Mouse (Mus musculus) G1E (cell line): ENCODE data around the gene Erv3. TPM values are rescaled to one million over a fixed set of nuclear protein-coding genes. Genes with fewer than 3 reads are reported as not detected.

Experiments
- ATAC-seq: 2 replicates; pipeline ENCODE4 v1.8.0; 2016; ENCODE audit warnings: mild to moderate bottlenecking; ENCODE audit not compliant: insufficient number of reproducible peaks, poor library complexity, low FRiP score, severe bottlenecking; ENCODE audit errors: extremely low read depth
- DNase-seq: peaks from one replicate; pipeline ENCODE4 v3.0.0; 2012; ENCODE audit warnings: low spot score
- H3K27me3 ChIP-seq: 2 replicates; pipeline ENCODE4 v1.6.1; 2012; ENCODE audit warnings: mild to moderate bottlenecking, low read length, inconsistent platforms; ENCODE audit not compliant: insufficient read depth
- H3K36me3 ChIP-seq: replicated peaks from 2 replicates; pipeline ENCODE3; 2012; ENCODE audit warnings: mild to moderate bottlenecking, inconsistent platforms
- H3K4me1 ChIP-seq: 2 replicates; pipeline ENCODE4 v1.6.1; 2012; ENCODE audit warnings: low read depth, low read length, inconsistent platforms, mixed read lengths; ENCODE audit not compliant: insufficient read depth
- H3K4me3 ChIP-seq: 2 replicates; pipeline ENCODE4 v1.5.1; 2012; ENCODE audit warnings: low read depth, mild to moderate bottlenecking, inconsistent platforms, low read length, moderate library complexity, mixed read lengths
- H3K9me3 ChIP-seq: replicated peaks from 2 replicates; pipeline ENCODE4 v1.6.1; 2012; ENCODE audit warnings: inconsistent platforms
- CTCF ChIP-seq: IDR thresholded peaks from 2 replicates; pipeline ENCODE4 v1.5.1; 2012; ENCODE audit warnings: low read depth, low read length, inconsistent platforms, mixed read lengths
- GATA1 ChIP-seq: IDR thresholded peaks from 2 replicates; pipeline ENCODE4 v1.6.1; 2012; ENCODE audit warnings: borderline replicate concordance, low read length, inconsistent platforms, mixed read lengths
- GATA2 ChIP-seq: IDR thresholded peaks from 2 replicates; pipeline ENCODE4 v1.6.1; 2012; ENCODE audit warnings: low read depth, low read length, inconsistent platforms, borderline replicate concordance
- POLR2AphosphoS5 ChIP-seq: IDR thresholded peaks from 2 replicates; pipeline ENCODE4 v1.6.1; 2012; ENCODE audit warnings: low read depth, low read length, inconsistent platforms; ENCODE audit not compliant: insufficient replicate concordance
- TAL1 ChIP-seq: conservative IDR thresholded peaks from 2 replicates; pipeline ENCODE4 v1.6.1; 2012; ENCODE audit warnings: low read depth, low read length, inconsistent platforms, mixed read lengths
- polyA plus RNA-seq: library from polyadenylated mRNA; stranded (reverse); fragments of >175 nt; gene quantifications from 2 replicates; pipeline ENCODE4 v1.2.3, GENCODE M21; 2012
- total RNA-seq, 2 experiments: library from RNA; stranded (forward) in 1 of 2; stranded (reverse) in 1 of 2; fragments of 200-1000 nt in 1 of 2; fragments of >200 nt in 1 of 2; fragmentation: Nextera tagmentation in 1 of 2; gene quantifications; 2 replicates each; pipeline ENCODE4 v1.2.3; 2014 to 2017

Erv3 gene
- total and polyA plus RNA-seq, 3 experiments: 5.2 to 393 (median 62.5) TPM

- Histone ChIP-seq H3K4me3 (no peak overlapping the region), H3K36me3 (no peaks in the 10 kb centered on the region), H3K27me3 (no peaks in the 10 kb centered on the region), H3K9me3 (no peaks in the 10 kb centered on the region), H3K4me1 (peaks cover 42% of the 10 kb centered on the region)
- no peak for ATAC-seq
- no peak for DNase-seq
- no peak for TF ChIP-seq TAL1
- TF ChIP-seq GATA2: no peak
- TF ChIP-seq GATA1: no peak
- TF ChIP-seq POLR2AphosphoS5: no peak
- TF ChIP-seq CTCF: no peak
Measured at GRCm38 (mm10) chr2:131895106-131895505, 35.6 kb upstream of the Erv3 start.

DNA sequence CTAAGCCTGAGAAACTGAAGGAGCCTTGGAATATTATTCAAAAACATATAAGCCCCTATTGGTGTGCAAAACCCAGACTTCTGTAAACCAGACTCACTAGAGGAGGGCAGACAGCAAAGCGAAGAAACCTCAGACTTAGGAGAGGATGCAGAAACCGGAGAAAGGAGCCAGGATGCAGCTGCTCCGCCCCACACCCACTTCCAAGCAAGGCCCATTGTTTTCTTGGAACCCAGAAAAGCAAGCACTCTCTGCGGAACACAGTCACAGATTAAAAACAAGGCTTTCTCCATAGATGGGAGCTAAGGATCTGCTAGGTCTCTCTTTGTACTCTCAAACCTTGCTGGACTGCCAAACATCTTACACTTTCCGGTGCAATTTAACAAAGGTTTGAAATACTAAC, 33.0 kb upstream of the Erv3 start:
- Histone ChIP-seq H3K36me3 (no peaks in the 10 kb centered on the region), H3K27me3 (no peaks in the 10 kb centered on the region), H3K4me1 (peaks cover 57% of the 10 kb centered on the region), H3K9me3 (no peaks in the 10 kb centered on the region), H3K4me3 (no peak overlapping the region; the same call in 1 of the 2 replicates)
- DNase-seq (no peak), ATAC-seq (peak; percentile 55)
- TF ChIP-seq GATA1 (no peak), GATA2 (no peak), TAL1 (no peak), CTCF (no peak), POLR2AphosphoS5 (no peak)

- DNase-seq: no peak
Measured at GRCm38 (mm10) chr2:131888233-131888632, 28.7 kb upstream of the Erv3 start.

DNA sequence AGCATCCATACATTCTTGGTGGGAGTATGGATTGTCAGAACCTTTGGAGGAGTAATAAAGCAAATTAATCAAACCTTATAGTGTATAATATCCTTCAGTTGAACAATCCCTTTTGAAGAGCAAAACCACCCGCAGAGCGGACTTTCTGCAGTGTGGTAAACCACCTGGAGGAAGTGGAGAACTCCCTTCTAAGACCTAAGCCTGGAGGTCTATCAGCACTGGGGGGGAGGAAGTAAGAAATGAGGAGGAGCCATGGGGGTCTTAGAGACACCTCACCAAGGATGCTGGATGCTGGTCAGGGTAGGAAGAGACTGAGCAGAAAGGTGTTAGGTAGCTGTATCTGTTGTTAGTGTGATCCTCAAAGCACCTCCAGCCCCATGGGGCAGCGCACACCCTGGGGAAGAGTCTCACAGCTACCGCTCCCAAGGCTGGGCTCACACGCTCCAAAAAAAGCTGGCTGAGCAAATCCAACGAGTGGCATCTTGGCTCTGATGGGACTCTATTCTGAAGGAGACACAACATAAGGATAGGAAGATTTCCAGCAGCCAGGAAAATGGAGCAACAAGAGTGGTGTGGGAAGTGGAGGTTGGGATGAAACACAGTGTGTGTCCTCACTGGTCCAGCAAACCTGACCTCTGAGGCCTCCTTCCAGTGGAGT, 27.1 kb upstream of the Erv3 start:
- peaks cover 45% of the 10 kb centered on the region for H3K4me1 ChIP-seq
- H3K36me3 ChIP-seq: no peaks in the 10 kb centered on the region
- ATAC-seq (no peak), DNase-seq (no peak)
- no peaks in the 10 kb centered on the region; the same call in none of the 2 replicates for H3K27me3 ChIP-seq
- H3K9me3 ChIP-seq: no peaks in the 10 kb centered on the region
- TF ChIP-seq GATA1 (no peak), GATA2 (no peak), CTCF (no peak), TAL1 (no peak), POLR2AphosphoS5 (no peak)
- no peak overlapping the region for H3K4me3 ChIP-seq

More at GRCm38 (mm10) chr2:131888233-131888632, 28.7 kb upstream of the Erv3 start:
- Histone ChIP-seq H3K4me3 (no peak overlapping the region), H3K4me1 (peaks cover 61% of the 10 kb centered on the region), H3K27me3 (no peaks in the 10 kb centered on the region; the same call in 1 of the 2 replicates), H3K9me3 (no peaks in the 10 kb centered on the region), H3K36me3 (no peaks in the 10 kb centered on the region)
- no peak for ATAC-seq
- no peak for TF ChIP-seq CTCF
- TF ChIP-seq GATA1: no peak
- no peak for TF ChIP-seq GATA2
- no peak for TF ChIP-seq TAL1
- TF ChIP-seq POLR2AphosphoS5: no peak

- H3K36me3 ChIP-seq: no peaks in the 10 kb centered on the region
- H3K4me3 ChIP-seq: no peak overlapping the region
- ATAC-seq (no peak), DNase-seq (no peak)
- H3K27me3 ChIP-seq: peaks cover 2% of the 10 kb centered on the region
- H3K9me3 ChIP-seq: no peaks in the 10 kb centered on the region
- peaks cover 20% of the 10 kb centered on the region for H3K4me1 ChIP-seq
- no peak for TF ChIP-seq CTCF
- TF ChIP-seq POLR2AphosphoS5: no peak
- TF ChIP-seq GATA1: no peak
- no peak for TF ChIP-seq GATA2
- no peak for TF ChIP-seq TAL1
Measured at GRCm38 (mm10) chr2:131883136-131883535, 23.6 kb upstream of the Erv3 start.

DNA sequence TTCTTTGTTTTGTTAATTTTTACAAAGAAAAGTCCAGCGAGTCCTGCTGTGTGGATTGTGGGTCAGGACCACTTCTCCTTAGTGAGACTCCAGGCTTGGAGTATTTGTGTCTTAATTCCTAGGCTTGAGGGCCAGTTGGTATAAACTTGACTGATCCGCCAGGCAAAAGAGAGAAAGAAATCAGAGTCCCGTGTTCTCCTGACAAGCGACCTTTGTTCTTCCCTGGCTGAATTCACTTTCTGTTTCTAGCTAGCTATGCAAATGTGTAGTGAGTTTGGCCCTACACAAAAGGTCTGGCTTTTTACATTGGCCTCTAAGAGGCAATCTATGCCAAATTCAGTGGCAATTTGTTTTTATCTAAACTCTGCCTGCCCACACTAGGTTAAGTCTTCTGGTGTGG, 22.2 kb upstream of the Erv3 start:
- DNase-seq (no peak), ATAC-seq (no peak)
- H3K4me1 ChIP-seq: peaks cover 11% of the 10 kb centered on the region; the same call in 1 of the 2 replicates
- peaks cover 2% of the 10 kb centered on the region for H3K27me3 ChIP-seq
- H3K36me3 ChIP-seq: no peaks in the 10 kb centered on the region
- TF ChIP-seq GATA1 (no peak), GATA2 (no peak)
- no peaks in the 10 kb centered on the region for H3K9me3 ChIP-seq
- H3K4me3 ChIP-seq: no peak overlapping the region
